In the genomic region with DNA sequence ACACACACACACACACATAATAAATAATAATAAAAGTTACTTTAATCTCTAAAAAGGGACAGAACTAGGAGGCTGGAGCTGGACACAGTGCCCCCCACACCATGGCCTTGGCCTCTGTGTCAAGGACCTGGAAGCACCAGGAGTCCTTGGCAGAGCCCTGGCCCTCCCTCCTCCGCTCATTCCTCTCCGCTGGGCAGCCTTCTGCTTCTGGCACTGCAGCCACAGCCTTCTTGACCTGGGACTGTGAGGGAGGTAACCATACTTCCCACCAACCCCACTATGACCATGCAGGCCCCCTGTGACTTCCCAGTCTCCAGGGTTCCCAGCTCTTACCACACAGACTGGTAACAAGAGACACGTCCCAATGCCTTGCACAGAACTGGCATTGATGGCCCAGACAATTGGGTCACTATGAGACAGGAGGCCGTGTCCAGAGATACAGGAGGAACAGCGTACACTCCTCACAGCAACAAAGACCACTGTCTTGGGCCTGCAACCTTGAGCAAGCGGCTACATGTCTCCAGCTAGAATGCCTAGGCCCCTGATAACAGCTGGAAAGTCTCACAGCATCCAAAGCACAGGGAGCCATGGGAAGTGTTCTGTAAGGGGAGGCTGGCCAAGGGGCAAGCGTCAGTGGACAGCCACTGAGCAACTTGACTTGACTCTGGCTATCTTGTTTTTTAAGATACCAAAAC, we compare ENCODE assay signal across 14 mouse cellular contexts. TPM values are rescaled to one million over a fixed set of nuclear protein-coding genes. Genes with fewer than 3 reads are reported as not detected.
DNase-seq lines count a peak whose midpoint lies in the region; ATAC-seq and TF ChIP-seq lines count a peak whose summit lies in the region.
"Had no signal": no experiment of that assay in that cellular context is flagged by ENCODE, and none has a peak within 500 bp of the region (broad histone marks: within the 10 kb centered on the region; RNA-seq: fewer than 3 reads in every experiment).

No protein-coding gene starts in this region.

- TF ChIP-seq CTCF in lung, adult 2 months (IDR thresholded peaks at IDR 0.05; ENCODE audit: insufficient read depth, low read length), result no peak
- TF ChIP-seq CTCF in cerebellum, adult 2 months (IDR thresholded peaks at IDR 0.05; ENCODE audit: borderline replicate concordance, insufficient read depth, low read depth, low read length), result no peak

- no peak overlapping the region for H3K4me3 ChIP-seq in heart, embryonic 11.5 days (ENCODE audit: low read depth, low read length)
- H3K4me3 ChIP-seq in lung, embryonic 15.5 days, result no peak overlapping the region
- no peak overlapping the region for H3K4me3 ChIP-seq in lung, adult 2 months (replicated peaks; ENCODE audit: extremely low read depth, low read depth, low read length)
- no peak overlapping the region for H3K4me3 ChIP-seq in cerebellum, adult 2 months (replicated peaks; ENCODE audit: insufficient read depth, low read depth, low read length)
- H3K4me3 ChIP-seq in heart, embryonic 16.5 days (ENCODE audit: low read length), result no peak overlapping the region
- no peak overlapping the region for H3K4me3 ChIP-seq in forebrain, embryonic 15.5 days
- H3K4me3 ChIP-seq: hindbrain, embryonic 12.5 days; midbrain, embryonic 13.5 days; neural tube, embryonic 13.5 days had no signal

- no peak for TF ChIP-seq POLR2A in lung, adult 2 months (IDR thresholded peaks at IDR 0.05; ENCODE audit: borderline replicate concordance, extremely low read depth, low read depth, low read length)
- TF ChIP-seq POLR2A in cerebellum, adult 2 months (IDR thresholded peaks at IDR 0.05; ENCODE audit: borderline replicate concordance, insufficient read depth, low read length), result no peak

- H3K9me3 ChIP-seq in heart, embryonic 11.5 days (replicated peaks; ENCODE audit: control insufficient read depth, low read length), result no peaks in the 10 kb centered on the region
- no peaks in the 10 kb centered on the region for H3K9me3 ChIP-seq in lung, embryonic 15.5 days
- H3K9me3 ChIP-seq in heart, embryonic 16.5 days (replicated peaks; ENCODE audit: control insufficient read depth, low read length), result peaks cover 5% of the 10 kb centered on the region; the same call in 1 of the 2 replicates
- no peaks in the 10 kb centered on the region for H3K9me3 ChIP-seq in forebrain, embryonic 15.5 days
- H3K9me3 ChIP-seq: hindbrain, embryonic 12.5 days; midbrain, embryonic 13.5 days; neural tube, embryonic 13.5 days had no signal

- H3K9ac ChIP-seq in heart, embryonic 11.5 days (ENCODE audit: low read depth, low read length), result no peak overlapping the region
- no peak overlapping the region for H3K9ac ChIP-seq in lung, embryonic 15.5 days
- 0 out of 2 replicates have a peak overlapping the region, but pooled peaks have one; percentile 13 for H3K9ac ChIP-seq in heart, embryonic 16.5 days (ENCODE audit: low read length)
- no peak overlapping the region for H3K9ac ChIP-seq in forebrain, embryonic 15.5 days (replicated peaks)
- H3K9ac ChIP-seq: hindbrain, embryonic 12.5 days; midbrain, embryonic 13.5 days; neural tube, embryonic 13.5 days had no signal

- peaks cover 32% of the 10 kb centered on the region for H3K4me1 ChIP-seq in heart, embryonic 11.5 days (ENCODE audit: control insufficient read depth, insufficient read depth, low read length)
- peaks cover 30% of the 10 kb centered on the region for H3K4me1 ChIP-seq in lung, embryonic 15.5 days
- H3K4me1 ChIP-seq in lung, adult 2 months (ENCODE audit: control insufficient read depth, insufficient read depth, low read length), result peaks cover 13% of the 10 kb centered on the region
- peaks cover 55% of the 10 kb centered on the region for H3K4me1 ChIP-seq in cerebellum, adult 2 months (ENCODE audit: control insufficient read depth, insufficient read depth, low read length)
- H3K4me1 ChIP-seq in heart, embryonic 16.5 days (ENCODE audit: control insufficient read depth, insufficient read depth, low read length), result peaks cover 34% of the 10 kb centered on the region
- H3K4me1 ChIP-seq in forebrain, embryonic 15.5 days, result no peaks in the 10 kb centered on the region

- H3K4me2 ChIP-seq in heart, embryonic 11.5 days, result 0 out of 2 replicates have a peak overlapping the region, but pooled peaks have one; percentile 9
- no peak overlapping the region for H3K4me2 ChIP-seq in lung, embryonic 15.5 days
- no peak overlapping the region for H3K4me2 ChIP-seq in heart, embryonic 16.5 days (ENCODE audit: low read depth, low read length)
- no peak overlapping the region for H3K4me2 ChIP-seq in forebrain, embryonic 15.5 days (replicated peaks)
- H3K4me2 ChIP-seq: hindbrain, embryonic 12.5 days; midbrain, embryonic 13.5 days; neural tube, embryonic 13.5 days had no signal

- WGBS in heart, embryonic 11.5 days (ENCODE audit: insufficient replicate concordance), result 52% methylated on average over 7 of the region's 7 CpGs
- WGBS in lung, embryonic 15.5 days, result 52% methylated on average over 7 of the region's 7 CpGs
- WGBS in lung, adult 2 months, result 84% methylated on average over 7 of the region's 7 CpGs
- 26% methylated on average over 7 of the region's 7 CpGs for WGBS in cerebellum, adult 2 months
- 56% methylated on average over 7 of the region's 7 CpGs for WGBS in heart, embryonic 16.5 days
- WGBS in forebrain, embryonic 15.5 days, result 92% methylated on average over 7 of the region's 7 CpGs

- ATAC-seq in heart, embryonic 11.5 days (replicated peaks; ENCODE audit: insufficient number of reproducible peaks, low FRiP score, low TSS enrichment), result no peak
- ATAC-seq in lung, embryonic 15.5 days (ENCODE audit: borderline replicate concordance, extremely low read depth, low FRiP score, low TSS enrichment), result peak; percentile 77
- ATAC-seq in heart, embryonic 16.5 days (replicated peaks; ENCODE audit: extremely low read depth, insufficient read depth, low FRiP score), result no peak
- ATAC-seq in forebrain, embryonic 15.5 days (replicated peaks), result no peak
- no peak for ATAC-seq in megakaryocyte, adult 5-6 weeks (ENCODE audit: poor library complexity, severe bottlenecking)
- ATAC-seq: midbrain, embryonic 13.5 days had no signal

- no peaks in the 10 kb centered on the region for H3K36me3 ChIP-seq in heart, embryonic 11.5 days (ENCODE audit: control insufficient read depth, insufficient read depth, low read length)
- H3K36me3 ChIP-seq in lung, embryonic 15.5 days, result no peaks in the 10 kb centered on the region
- no peaks in the 10 kb centered on the region for H3K36me3 ChIP-seq in heart, embryonic 16.5 days (ENCODE audit: control insufficient read depth, insufficient read depth)
- no peaks in the 10 kb centered on the region for H3K36me3 ChIP-seq in forebrain, embryonic 15.5 days

- peaks cover 4% of the 10 kb centered on the region; the same call in 1 of the 2 replicates for H3K27me3 ChIP-seq in heart, embryonic 11.5 days (ENCODE audit: control insufficient read depth, insufficient read depth, low read length)
- no peaks in the 10 kb centered on the region for H3K27me3 ChIP-seq in lung, embryonic 15.5 days
- H3K27me3 ChIP-seq in cerebellum, adult 2 months (ENCODE audit: control insufficient read depth, insufficient read depth, low read length), result no peaks in the 10 kb centered on the region
- no peaks in the 10 kb centered on the region for H3K27me3 ChIP-seq in heart, embryonic 16.5 days (ENCODE audit: control insufficient read depth, insufficient read depth, low read length)
- H3K27me3 ChIP-seq in forebrain, embryonic 15.5 days, result no peaks in the 10 kb centered on the region
- H3K27me3 ChIP-seq: hindbrain, embryonic 12.5 days; midbrain, embryonic 13.5 days; neural tube, embryonic 13.5 days had no signal

- peak overlapping the region; percentile 13; the same call in 1 of the 2 replicates for H3K27ac ChIP-seq in heart, embryonic 11.5 days (ENCODE audit: low read depth, low read length)
- H3K27ac ChIP-seq in lung, embryonic 15.5 days, result peak overlapping the region; percentile 81
- peak overlapping the region; percentile 60 for H3K27ac ChIP-seq in cerebellum, adult 2 months (ENCODE audit: insufficient read depth, low read length)
- peak overlapping the region; percentile 1; the same call in 1 of the 2 replicates for H3K27ac ChIP-seq in heart, embryonic 16.5 days (ENCODE audit: low read length)
- H3K27ac ChIP-seq in forebrain, embryonic 15.5 days (replicated peaks), result no peak overlapping the region
- H3K27ac ChIP-seq: hindbrain, embryonic 12.5 days; midbrain, embryonic 13.5 days; neural tube, embryonic 13.5 days had no signal

- no peak for DNase-seq in heart, postnatal 4 days
- DNase-seq in lung, adult 2 months, result no peak
- DNase-seq in cerebellum, adult 2 months, result peak; percentile 72 to 74
- DNase-seq: layer of hippocampus, adult 9-11 months; right cerebral cortex, postnatal 4 days; thymus, adult 18-20 months had no signal

RNA-seq across cellular contexts. Expression of a gene that starts 41.8 kb away (rescaled TPM):
- polyA plus RNA-seq in heart, embryonic 11.5 days (2014; fragmentation: Nextera tagmentation; extraction: Ambion mirVana), result 10.9 and 16.8 TPM in 2 replicates
- 10 to 100 TPM; 78.7 to 80.1 TPM for total RNA-seq in heart, postnatal 4 days (2021)
- 25.4 and 26.4 TPM in 2 replicates for polyA plus RNA-seq in lung, embryonic 15.5 days (2015; fragmentation: Nextera tagmentation; extraction: Ambion mirVana)
- polyA plus RNA-seq in lung, adult 2 months (2012; rRNA removed), result 40.9 and 50.1 TPM in 2 replicates
- polyA plus RNA-seq in cerebellum, adult 2 months (2012; rRNA removed), result 72.9 and 77.1 TPM in 2 replicates
- 25.8 and 26.4 TPM in 2 replicates for polyA plus RNA-seq in heart, embryonic 16.5 days (2015; fragmentation: Nextera tagmentation; extraction: Ambion mirVana)
- 111 and 115 TPM in 2 replicates for polyA plus RNA-seq in forebrain, embryonic 15.5 days (2015; fragmentation: Nextera tagmentation; extraction: Ambion mirVana)
- 52.3 and 52.8 TPM in 2 replicates for total RNA-seq in megakaryocyte, adult 5-6 weeks (2015)
- 26.4 and 36.1 TPM in 2 replicates for total RNA-seq in megakaryocyte, adult 5-6 weeks (2017)

RNA-seq across cellular contexts. Expression of a gene that starts 57.6 kb away (rescaled TPM):
- 35.4 and 42.2 TPM in 2 replicates for polyA plus RNA-seq in heart, embryonic 11.5 days (2014; fragmentation: Nextera tagmentation; extraction: Ambion mirVana)
- total RNA-seq in heart, postnatal 4 days (2021), result 10 to 100 TPM; 36.1 to 36.7 TPM
- 34.8 and 37.2 TPM in 2 replicates for polyA plus RNA-seq in lung, embryonic 15.5 days (2015; fragmentation: Nextera tagmentation; extraction: Ambion mirVana)
- polyA plus RNA-seq in lung, adult 2 months (2012; rRNA removed), result 11.0 and 12.2 TPM in 2 replicates
- polyA plus RNA-seq in cerebellum, adult 2 months (2012; rRNA removed), result 38.0 and 40.4 TPM in 2 replicates
- polyA plus RNA-seq in heart, embryonic 16.5 days (2015; fragmentation: Nextera tagmentation; extraction: Ambion mirVana), result 40.3 and 41.9 TPM in 2 replicates
- polyA plus RNA-seq in forebrain, embryonic 15.5 days (2015; fragmentation: Nextera tagmentation; extraction: Ambion mirVana), result 61.3 and 66.1 TPM in 2 replicates
- total RNA-seq in megakaryocyte, adult 5-6 weeks (2015), result 45.3 and 48.0 TPM in 2 replicates
- 51.3 and 56.5 TPM in 2 replicates for total RNA-seq in megakaryocyte, adult 5-6 weeks (2017)

Comparison
In these comparisons a context has a peak if more than half of its experiments do, and no peak if none do; other contexts are left out.
1. DNase-seq: peak in cerebellum, adult 2 months (2 of 2); none in heart, postnatal 4 days (single experiment) and lung, adult 2 months (single experiment).